Mouse (Mus musculus) limb, embryonic 14.5 days (tissue): ENCODE data around the gene Serp1. TPM values are rescaled to one million over a fixed set of nuclear protein-coding genes. Genes with fewer than 3 reads are reported as not detected.

Experiments used
- ATAC-seq: fragments of 200-750 bp; cut with Nextera tagmentation; 2 replicates; pipeline ENCODE4 v1.8.0; 2017; ENCODE audit warnings: low read depth, moderate number of reproducible peaks, moderate TSS enrichment; ENCODE audit not compliant: low FRiP score
- DNase-seq: peaks from one replicate; pipeline ENCODE4 v3.0.0-alpha.2; 2015; ENCODE audit warnings: low spot score
- H3K27ac ChIP-seq: fragments of 300-500 bp; sonication (generic); replicated peaks from 2 replicates; pipeline ENCODE4 v1.5.1; 2014; ENCODE audit warnings: low read depth, mild to moderate bottlenecking, low read length, moderate library complexity, mixed read lengths
- H3K27me3 ChIP-seq: fragments of 300-500 bp; sonication (generic); 2 replicates; pipeline ENCODE4 v1.6.1; 2014; ENCODE audit warnings: low read length, mixed read lengths; ENCODE audit not compliant: control insufficient read depth, insufficient read depth
- H3K36me3 ChIP-seq: fragments of 300-500 bp; sonication (generic); 2 replicates; pipeline ENCODE4 v1.6.1; 2014; ENCODE audit warnings: mild to moderate bottlenecking, low read length, moderate library complexity, mixed read lengths; ENCODE audit not compliant: control insufficient read depth, insufficient read depth
- H3K4me1 ChIP-seq: fragments of 300-500 bp; sonication (generic); 2 replicates; pipeline ENCODE4 v1.6.1; 2014; ENCODE audit warnings: antibody characterized with exemption, low read length, mixed read lengths; ENCODE audit not compliant: control insufficient read depth, insufficient read depth
- H3K4me2 ChIP-seq: fragments of 300-500 bp; sonication (generic); replicated peaks from 2 replicates; pipeline ENCODE4 v1.6.1; 2014; ENCODE audit warnings: low read depth, mild to moderate bottlenecking, low read length, moderate library complexity; ENCODE audit not compliant: severe bottlenecking
- H3K4me3 ChIP-seq: fragments of 300-500 bp; sonication (generic); replicated peaks from 2 replicates; pipeline ENCODE4 v1.5.1; 2014; ENCODE audit warnings: low read length
- H3K9ac ChIP-seq: fragments of 300-500 bp; sonication (generic); 2 replicates; pipeline ENCODE4 v1.6.1; 2014; ENCODE audit warnings: mild to moderate bottlenecking, low read depth, low read length, moderate library complexity; ENCODE audit not compliant: severe bottlenecking
- H3K9me3 ChIP-seq: fragments of 300-500 bp; sonication (generic); 2 replicates; pipeline ENCODE4 v1.6.1; 2016; ENCODE audit warnings: low read length; ENCODE audit not compliant: control insufficient read depth
- POLR2A ChIP-seq: fragments of 200-500 bp; IDR thresholded peaks from 2 replicates; pipeline ENCODE4 v1.8.0; 2012; ENCODE audit warnings: inconsistent platforms, mild to moderate bottlenecking, moderate library complexity, borderline replicate concordance; ENCODE audit not compliant: insufficient read depth, insufficient read length; ENCODE audit errors: extremely low read depth
- WGBS: fragments of 180-500 bp; shearing (Covaris S2); extraction: QIAGEN DNeasy Blood & Tissue Kit; methylation state at CpG from one replicate; pipeline ENCODE4 v1.1.7; 2014; 5-methylcytosine and 5-hydroxymethylcytosine counted together
- polyA plus RNA-seq, 2 experiments: library from polyadenylated mRNA; depleted of rRNA in 1 of 2; stranded (reverse) in 1 of 2; unstranded in 1 of 2; fragments of >200 nt; fragmentation: Nextera tagmentation in 1 of 2; extraction: Ambion mirVana in 1 of 2; gene quantifications; 2 replicates each; pipeline versions ENCODE4 v1.2.1 to v1.2.3; 2012 to 2014

Serp1 gene
- polyA plus RNA-seq, 2 experiments: 63.8 to 177 TPM

DNA sequence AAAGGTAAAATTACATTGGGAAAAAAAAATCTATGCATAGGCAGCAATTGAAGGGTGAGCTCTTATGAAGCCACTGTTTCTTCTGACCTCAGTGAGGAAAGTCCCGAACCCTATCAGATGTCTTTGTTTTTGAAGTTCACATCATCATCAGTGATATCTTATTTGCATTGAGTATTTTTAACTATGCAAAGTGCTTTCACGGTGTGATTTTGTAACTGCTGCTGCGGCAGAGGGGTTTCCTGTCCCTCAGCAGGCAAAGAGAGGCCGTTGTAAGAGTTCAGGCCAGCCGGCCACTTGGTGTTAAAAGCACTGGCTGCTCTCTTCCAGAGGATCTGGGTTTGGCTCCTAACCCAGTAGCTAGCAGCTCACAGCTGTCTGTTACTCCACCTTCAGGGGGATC, 8.4 kb downstream of the Serp1 start:
- Histone ChIP-seq H3K36me3 (peaks cover 9% of the 10 kb centered on the region), H3K4me3 (no peak overlapping the region), H3K27ac (no peak overlapping the region), H3K9me3 (no peaks in the 10 kb centered on the region), H3K4me1 (no peaks in the 10 kb centered on the region), H3K27me3 (no peaks in the 10 kb centered on the region), H3K9ac (no peak overlapping the region), H3K4me2 (no peak overlapping the region)
- no peak for DNase-seq
- TF ChIP-seq POLR2A: no peak
- no peak for ATAC-seq
- WGBS: 50% methylated on average over 5 of the region's 5 CpGs

GRCm38 (mm10) chr3:58516602-58516976, 9.1 kb downstream of the Serp1 start:
- TF ChIP-seq POLR2A: no peak
- Histone ChIP-seq H3K4me2 (no peak overlapping the region), H3K36me3 (peaks cover 6% of the 10 kb centered on the region), H3K9me3 (no peaks in the 10 kb centered on the region), H3K4me1 (no peaks in the 10 kb centered on the region), H3K4me3 (no peak overlapping the region), H3K27ac (no peak overlapping the region), H3K27me3 (no peaks in the 10 kb centered on the region), H3K9ac (no peak overlapping the region)
- DNase-seq (no peak), ATAC-seq (no peak)
- WGBS: 68% methylated on average over 7 of the region's 7 CpGs

- Histone ChIP-seq H3K4me1 (no peaks in the 10 kb centered on the region), H3K27ac (no peak overlapping the region), H3K9ac (no peak overlapping the region), H3K4me2 (no peak overlapping the region), H3K9me3 (no peaks in the 10 kb centered on the region), H3K4me3 (no peak overlapping the region), H3K27me3 (no peaks in the 10 kb centered on the region), H3K36me3 (peaks cover under 1% of the 10 kb centered on the region; the same call in 1 of the 2 replicates)
- TF ChIP-seq POLR2A: no peak
- no peak for DNase-seq
- ATAC-seq: no peak
- WGBS: 29% methylated on average over 1 of the region's 1 CpGs
Observed at GRCm38 (mm10) chr3:58515947-58516601, 9.6 kb downstream of the Serp1 start.

DNA sequence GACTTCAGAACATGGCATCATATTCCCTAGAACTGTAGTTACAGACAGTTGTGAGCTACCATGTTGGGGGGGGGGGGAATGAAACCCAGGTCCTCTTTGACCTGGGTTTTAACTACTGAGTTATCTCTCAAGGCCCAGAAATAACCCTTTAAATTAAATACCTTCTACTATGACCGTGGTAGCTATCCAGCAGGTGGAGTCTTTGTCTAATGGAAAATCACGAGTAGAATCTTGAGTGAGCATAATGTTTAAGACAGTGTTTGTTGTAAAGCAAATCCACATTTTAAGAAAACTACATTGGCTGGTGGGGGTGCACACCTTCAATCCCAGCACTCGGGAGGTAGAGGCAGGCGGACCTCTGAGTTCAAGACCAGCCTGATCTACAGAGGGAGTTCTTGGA, 12.2 kb downstream of the Serp1 start:
- H3K4me2 ChIP-seq: no peak overlapping the region
- ATAC-seq (no peak), DNase-seq (no peak)
- 84% methylated on average over 4 of the region's 4 CpGs for WGBS
- H3K4me1 ChIP-seq: no peaks in the 10 kb centered on the region
- H3K27me3 ChIP-seq: no peaks in the 10 kb centered on the region
- H3K9ac ChIP-seq: no peak overlapping the region
- no peaks in the 10 kb centered on the region for H3K9me3 ChIP-seq
- H3K36me3 ChIP-seq: no peaks in the 10 kb centered on the region
- TF ChIP-seq POLR2A: no peak
- H3K4me3 ChIP-seq: no peak overlapping the region
- H3K27ac ChIP-seq: no peak overlapping the region

- H3K9ac ChIP-seq: no peak overlapping the region
- H3K27ac ChIP-seq: no peak overlapping the region
- no peaks in the 10 kb centered on the region for H3K9me3 ChIP-seq
- no peak overlapping the region for H3K4me2 ChIP-seq
- no peaks in the 10 kb centered on the region for H3K4me1 ChIP-seq
- WGBS: 76% methylated on average over 3 of the region's 3 CpGs
- DNase-seq (no peak), ATAC-seq (no peak)
- no peak overlapping the region for H3K4me3 ChIP-seq
- no peak for TF ChIP-seq POLR2A
- H3K27me3 ChIP-seq: no peaks in the 10 kb centered on the region
- H3K36me3 ChIP-seq: no peaks in the 10 kb centered on the region
Observed at GRCm38 (mm10) chr3:58512740-58513139, 13.0 kb downstream of the Serp1 start.

GRCm38 (mm10) chr3:58511581-58511980, 14.1 kb downstream of the Serp1 start:
- H3K27me3 ChIP-seq: no peaks in the 10 kb centered on the region
- H3K4me1 ChIP-seq: no peaks in the 10 kb centered on the region
- DNase-seq (no peak), ATAC-seq (no peak)
- no peaks in the 10 kb centered on the region for H3K9me3 ChIP-seq
- H3K4me2 ChIP-seq: no peak overlapping the region
- no peak for TF ChIP-seq POLR2A
- H3K4me3 ChIP-seq: no peak overlapping the region
- H3K9ac ChIP-seq: no peak overlapping the region
- H3K27ac ChIP-seq: no peak overlapping the region
- no peaks in the 10 kb centered on the region for H3K36me3 ChIP-seq
